Mouse (Mus musculus): ENCODE data around the gene Ugt1a6a. TPM values are rescaled to one million over a fixed set of nuclear protein-coding genes. Genes with fewer than 3 reads are reported as not detected.
"Not testable (repeated sequence)": the region's sequence is repeated elsewhere in the genome, so short reads cannot be mapped to it uniquely, and the experiment has no call there.

Gene Ugt1a6a
- total RNA-seq, 2 experiments from 2014 or later = 0.95 to 2.3 TPM

GRCm38 (mm10) chr1:88135229-88135904 is 758 bp downstream of the Ugt1a6a start:
- not testable (repeated sequence) for DNase-seq

GRCm38 (mm10) chr1:88136646-88137045 is 2.0 kb downstream of the Ugt1a6a start:
- no peak for DNase-seq

- no peak for DNase-seq
These were observed 2.7 kb downstream of the Ugt1a6a start for GRCm38 (mm10) chr1:88137264-88137663.

GRCm38 (mm10) chr1:88138145-88138544 is 3.5 kb downstream of the Ugt1a6a start:
- no peak for DNase-seq

- DNase-seq = not testable (repeated sequence)
These were observed 5.9 kb downstream of the Ugt1a6a start for GRCm38 (mm10) chr1:88140492-88140891.

GRCm38 (mm10) chr1:88143966-88144675 is 9.5 kb downstream of the Ugt1a6a start:
- not testable (repeated sequence) for DNase-seq

- not testable (repeated sequence) for DNase-seq
These were observed 10.7 kb downstream of the Ugt1a6a start for GRCm38 (mm10) chr1:88145278-88145677.

GRCm38 (mm10) chr1:88150133-88150532 is 15.5 kb downstream of the Ugt1a6a start:
- DNase-seq = not testable (repeated sequence)

GRCm38 (mm10) chr1:88158430-88158829 is 23.8 kb downstream of the Ugt1a6a start:
- no peak for DNase-seq

- DNase-seq = no peak
These were observed 31.1 kb downstream of the Ugt1a6a start, which contains the start of gene Ugt1a5 for GRCm38 (mm10) chr1:88165711-88166110. Gene Ugt1a5, plus strand, starts transcription at chr1:88166012.

- DNase-seq = not testable (repeated sequence)
These were observed 37.6 kb downstream of the Ugt1a6a start for GRCm38 (mm10) chr1:88172190-88172589.

GRCm38 (mm10) chr1:88179657-88180056 is 45.0 kb downstream of the Ugt1a6a start:
- DNase-seq = no peak

- no peak for DNase-seq
These were observed 51.8 kb downstream of the Ugt1a6a start for GRCm38 (mm10) chr1:88186325-88186935.

- DNase-seq = no peak
These were observed 57.5 kb downstream of the Ugt1a6a start for GRCm38 (mm10) chr1:88192136-88192535.

- DNase-seq = no peak
These were observed 61.1 kb downstream of the Ugt1a6a start for GRCm38 (mm10) chr1:88195687-88196086.

GRCm38 (mm10) chr1:88197443-88197842 is 62.8 kb downstream of the Ugt1a6a start:
- DNase-seq = no peak

- DNase-seq = no peak
These were observed 65.4 kb downstream of the Ugt1a6a start for GRCm38 (mm10) chr1:88199996-88200395.

- DNase-seq = no peak
These were observed 65.8 kb downstream of the Ugt1a6a start, which contains the start of gene Ugt1a2 for GRCm38 (mm10) chr1:88200456-88200855. Gene Ugt1a2, plus strand, starts transcription at chr1:88200601.

GRCm38 (mm10) chr1:88205294-88205922 is 70.8 kb downstream of the Ugt1a6a start, which contains the start of gene Dnajb3:
Gene Dnajb3, minus strand, starts transcription at chr1:88205782.
- DNase-seq = peak; percentile 71

GRCm38 (mm10) chr1:88206843-88207479 is 72.4 kb downstream of the Ugt1a6a start:
- DNase-seq = no peak

- no peak for DNase-seq
These were observed 77.2 kb downstream of the Ugt1a6a start, which contains the start of gene Ugt1a1 for GRCm38 (mm10) chr1:88211812-88212211. Gene Ugt1a1, plus strand, starts transcription at chr1:88211959.
